Mouse (Mus musculus) left cerebral cortex, postnatal 25 days (tissue): ENCODE measurements around the gene Sh3bp5l. TPM values are rescaled to one million over a fixed set of nuclear protein-coding genes. Genes with fewer than 3 reads are reported as not detected.
"Not testable (repeated sequence)": the region's sequence is repeated elsewhere in the genome, so short reads cannot be mapped to it uniquely, and the experiment has no call there.

Experiments used
- DNase-seq, 2 experiments: peaks; one replicate each; pipeline ENCODE4 v3.0.0; 2022; ENCODE audit warnings: low spot score in 2 of 2, mixed read lengths in 1 of 2
- intact Hi-C: fragments of 180-260 bp; cut with DNase I; formaldehyde crosslinking; loops from one replicate; pipeline ENCODE4 v1.15.1; 2025
- total RNA-seq, 2 experiments: library from RNA; stranded (reverse); gene quantifications; 2 replicates each; pipeline ENCODE4 v1.2.3; 2021

The Sh3bp5l gene
- 10 to 100 TPM; 62.2 to 62.5 TPM for total RNA-seq

GRCm38 (mm10) chr11:58330276-58331148 lies at the start of gene Sh3bp5l, which contains the start of gene Zfp672:
Sh3bp5l (plus strand) TSS chr11:58330724.
Zfp672 (minus strand) TSS chr11:58330339.
- intact Hi-C loops, result no loop called here
- DNase-seq, result peak; percentile 95 to 97

GRCm38 (mm10) chr11:58281970-58282496 lies 48.5 kb upstream of the Sh3bp5l start:
- no peak for DNase-seq
- intact Hi-C loops, result loop anchor here (10.0 kb wide), 1 partner anchor 333 kb away; the partner anchor contains the start of gene 2210407C18Rik

- intact Hi-C loops, result loop anchor here (10.0 kb wide), 1 partner anchor 332 kb away; the partner anchor contains the start of gene 2210407C18Rik
These were observed 48.0 kb upstream of the Sh3bp5l start for GRCm38 (mm10) chr11:58282518-58282917.

GRCm38 (mm10) chr11:58289992-58290682 lies 40.4 kb upstream of the Sh3bp5l start:
- DNase-seq, result no peak
- intact Hi-C loops, result loop anchor here (10.0 kb wide), 1 partner anchor 325 kb away; the partner anchor contains the start of gene 2210407C18Rik

More at GRCm38 (mm10) chr11:58282518-58282917, 48.0 kb upstream of the Sh3bp5l start:
- DNase-seq, result no peak

- intact Hi-C loops, result no loop called here
- no peak for DNase-seq
These were observed 39.7 kb upstream of the Sh3bp5l start for GRCm38 (mm10) chr11:58290812-58291211.

- intact Hi-C loops, result no loop called here
These were observed 37.7 kb upstream of the Sh3bp5l start for GRCm38 (mm10) chr11:58292791-58293190.

GRCm38 (mm10) chr11:58297396-58297795 lies 33.1 kb upstream of the Sh3bp5l start:
- intact Hi-C loops, result no loop called here

More at GRCm38 (mm10) chr11:58292791-58293190, 37.7 kb upstream of the Sh3bp5l start:
- DNase-seq, result no peak

GRCm38 (mm10) chr11:58301057-58301456 lies 29.5 kb upstream of the Sh3bp5l start:
- peak; percentile 66 to 84 for DNase-seq
- intact Hi-C loops, result loop anchor here (2.0 to 5.0 kb wide), 3 partner anchors 124 to 199 kb away; partner anchors contain the start of gene Cnot8

More at GRCm38 (mm10) chr11:58297396-58297795, 33.1 kb upstream of the Sh3bp5l start:
- no peak for DNase-seq

- DNase-seq, result peak; percentile 99
- intact Hi-C loops, result loop anchor here (2.0 to 5.0 kb wide), 4 partner anchors 125 to 339 kb away; partner anchors contain the start of gene Cnot8
These were observed 28.4 kb upstream of the Sh3bp5l start for GRCm38 (mm10) chr11:58301837-58302754.

GRCm38 (mm10) chr11:58302774-58303445 lies 27.6 kb upstream of the Sh3bp5l start:
- intact Hi-C loops, result loop anchor here (2.0 to 5.0 kb wide), 3 partner anchors 126 to 340 kb away; partner anchors contain the start of gene Cnot8

GRCm38 (mm10) chr11:58303594-58303993 lies 26.9 kb upstream of the Sh3bp5l start:
- no peak for DNase-seq
- intact Hi-C loops, result loop anchor here (2.0 to 5.0 kb wide), 3 partner anchors 126 to 341 kb away; partner anchors contain the start of gene Cnot8

More at GRCm38 (mm10) chr11:58302774-58303445, 27.6 kb upstream of the Sh3bp5l start:
- DNase-seq, result no peak

- DNase-seq, intact Hi-C loops: not testable (repeated sequence)
These were observed 25.2 kb upstream of the Sh3bp5l start for GRCm38 (mm10) chr11:58305299-58305698.

GRCm38 (mm10) chr11:58306860-58307308 lies 23.6 kb upstream of the Sh3bp5l start, which contains the start of gene Zfp692:
Zfp692 (plus strand) TSS chr11:58307069.
- intact Hi-C loops, result no loop called here
- peak; percentile 96 to 99 for DNase-seq

- intact Hi-C loops, result no loop called here
- DNase-seq, result peak; percentile 51 to 57
These were observed 23.0 kb upstream of the Sh3bp5l start for GRCm38 (mm10) chr11:58307411-58308080.

GRCm38 (mm10) chr11:58308661-58309060 lies 21.9 kb upstream of the Sh3bp5l start:
- DNase-seq, result no peak
- intact Hi-C loops, result no loop called here

GRCm38 (mm10) chr11:58314069-58314468 lies 16.5 kb upstream of the Sh3bp5l start:
- peak; percentile 13 to 48 for DNase-seq
- intact Hi-C loops, result no loop called here

- intact Hi-C loops, result no loop called here
These were observed 14.9 kb upstream of the Sh3bp5l start for GRCm38 (mm10) chr11:58315536-58316168.

More at GRCm38 (mm10) chr11:58315536-58316168, 14.9 kb upstream of the Sh3bp5l start:
- DNase-seq, result no peak
